Mouse (Mus musculus) myocyte (in vitro differentiated cells): ENCODE measurements at regions not wholly inside any gene's neighbourhood (a gene's known extent, or its start where the extent isn't known, plus 50 kb on each side); places are given as distances from the start of the nearest gene placed in this dataset.

Experiments
- MAX ChIP-seq: IDR thresholded peaks from one replicate; pipeline ENCODE4 v1.6.1; 2011; ENCODE audit warnings: low read depth, mild to moderate bottlenecking, control low read depth
- MYOG ChIP-seq, 3 experiments: IDR thresholded peaks; one replicate each; pipeline ENCODE4 v1.6.1; 2011; ENCODE audit warnings: control low read depth in 2 of 3, low read depth in 2 of 3, mild to moderate bottlenecking in 2 of 3; ENCODE audit not compliant: insufficient read length in 2 of 3, control insufficient read depth in 1 of 3, insufficient read depth in 1 of 3
- POLR2A ChIP-seq: IDR thresholded peaks from one replicate; pipeline ENCODE4 v1.6.1; 2011; ENCODE audit warnings: low read depth, mild to moderate bottlenecking, control low read depth, moderate library complexity; ENCODE audit not compliant: insufficient read length
- POLR2AphosphoS2 ChIP-seq: IDR thresholded peaks from one replicate; pipeline ENCODE4 v1.6.1; 2011; ENCODE audit warnings: low read depth, control low read depth; ENCODE audit not compliant: insufficient read length

- TF ChIP-seq POLR2A (no peak), POLR2AphosphoS2 (no peak), MYOG (IDR thresholded peaks at IDR 0.05; ENCODE audit: control insufficient read depth in 1 of 3, insufficient read depth in 1 of 3, insufficient read length in 2 of 3, low read depth in 2 of 3) (no peak), MAX (no peak)
Measured at GRCm38 (mm10) chr1:73299978-73300688, 284.4 kb upstream of the Tnp1 start.
